Mouse (Mus musculus): ENCODE measurements around the gene Xkr7.

Gene Xkr7

GRCm38 (mm10) chr2:153033545-153034230, 2.0 kb downstream of the Xkr7 start:
- DNase-seq = no peak

DNA sequence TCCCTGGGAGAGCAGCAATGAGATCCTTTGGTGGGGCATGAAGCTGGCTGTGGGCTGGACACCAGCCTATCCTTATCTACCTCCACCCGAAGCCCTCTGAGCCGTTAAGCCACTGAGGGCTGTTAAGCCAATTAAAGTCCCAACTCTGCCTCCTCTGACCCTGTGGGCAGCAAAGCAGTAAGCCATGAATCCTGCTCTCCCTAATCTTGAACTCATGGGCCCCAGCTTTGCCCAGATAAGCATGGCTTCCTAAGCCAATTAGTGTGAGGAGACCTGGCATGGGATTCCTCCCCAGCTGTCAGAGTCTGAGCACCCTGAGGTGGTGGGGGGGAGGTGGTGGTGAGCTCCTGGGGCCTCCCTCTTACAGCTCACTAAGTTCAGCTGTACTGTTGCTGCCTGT, 5.0 kb downstream of the Xkr7 start:
- DNase-seq = no peak

GRCm38 (mm10) chr2:153043886-153044285, 12.2 kb downstream of the Xkr7 start:
- DNase-seq = no peak

GRCm38 (mm10) chr2:153045884-153046299, 14.2 kb downstream of the Xkr7 start:
- peak; percentile 76 for DNase-seq

DNA sequence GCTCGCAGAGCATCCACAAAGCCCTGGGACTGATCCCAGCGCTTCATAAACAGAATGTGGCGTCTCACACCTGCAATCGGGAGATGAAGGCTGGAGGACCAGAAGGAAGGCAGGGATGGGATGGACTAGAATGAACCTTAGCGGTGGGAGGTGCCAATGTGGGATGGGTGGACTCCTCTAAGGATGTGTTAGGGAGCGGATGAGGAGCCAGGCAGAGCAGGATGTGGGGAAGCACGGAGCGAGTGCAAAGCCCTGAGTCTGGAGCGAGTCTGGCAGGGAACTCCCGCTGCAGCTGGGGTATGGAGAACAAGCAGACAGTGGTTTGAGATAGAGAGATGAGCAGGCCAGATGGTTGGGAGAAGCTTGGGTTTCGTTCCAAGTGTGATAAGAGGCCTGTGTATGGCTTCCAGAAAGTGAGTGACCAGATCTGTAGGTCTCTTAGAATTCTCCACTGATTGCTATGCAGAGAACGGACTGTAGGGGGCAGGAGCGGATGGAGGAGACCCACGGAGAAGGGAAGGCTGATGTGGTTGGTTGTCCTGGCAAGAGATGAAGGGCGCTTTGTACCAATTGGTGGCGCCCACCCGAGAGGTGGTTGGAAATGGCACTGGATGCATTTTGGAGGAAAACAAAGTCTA, 16.3 kb downstream of the Xkr7 start:
- DNase-seq = peak; percentile 63

DNA sequence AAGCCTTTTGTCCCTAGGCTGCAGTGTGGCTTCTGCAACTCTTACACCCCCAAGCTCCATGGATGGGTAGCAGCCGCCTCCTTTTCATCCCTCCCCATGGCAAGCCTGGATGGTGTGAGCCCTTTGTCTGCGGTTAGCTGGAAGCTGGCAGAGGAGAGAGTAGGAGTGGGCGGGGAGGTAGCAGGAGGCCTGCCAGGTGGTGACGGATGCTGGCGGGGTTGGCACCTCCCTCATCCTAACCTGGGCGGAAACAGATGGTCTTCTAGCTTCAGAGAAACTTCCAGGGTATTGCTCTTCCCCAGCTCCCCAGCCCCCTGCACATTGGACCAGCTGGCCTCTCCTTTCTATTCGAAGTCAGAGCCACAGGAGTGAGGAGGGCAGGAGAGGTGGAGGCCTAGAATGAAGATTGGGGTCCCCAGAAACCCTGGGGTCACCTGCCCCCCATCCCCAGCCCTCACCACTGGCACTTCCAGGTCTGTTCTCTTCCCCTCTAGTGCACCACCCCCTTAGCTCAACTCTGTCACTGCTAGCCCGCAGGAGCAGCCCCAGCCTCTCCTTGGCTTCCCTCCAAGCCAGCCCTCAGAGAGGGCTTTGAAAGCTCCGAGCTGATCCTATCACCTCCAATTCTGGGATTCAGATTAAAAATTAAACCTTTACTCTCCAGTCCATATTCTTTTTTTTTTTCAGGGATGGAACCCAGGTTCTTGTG, 17.8 kb downstream of the Xkr7 start:
- peak; percentile 60 for DNase-seq

DNA sequence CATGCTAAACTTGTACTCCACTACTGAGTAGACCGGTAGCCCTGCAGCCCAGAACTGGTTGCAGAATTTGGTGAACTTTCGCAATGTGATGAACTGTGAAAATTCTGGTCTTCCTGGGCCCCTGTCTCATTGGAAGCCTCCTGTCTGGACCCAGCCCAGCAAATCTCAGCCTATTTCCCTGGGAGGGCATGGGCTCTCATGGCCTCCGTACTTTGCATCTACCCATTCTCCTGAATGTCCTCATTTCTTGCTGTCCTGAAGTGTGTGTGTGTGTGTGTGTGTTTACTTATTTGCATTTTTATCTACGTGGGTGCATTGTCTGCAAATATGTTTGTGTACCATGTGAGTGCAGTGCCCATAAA, 18.3 kb downstream of the Xkr7 start:
- no peak for DNase-seq

DNA sequence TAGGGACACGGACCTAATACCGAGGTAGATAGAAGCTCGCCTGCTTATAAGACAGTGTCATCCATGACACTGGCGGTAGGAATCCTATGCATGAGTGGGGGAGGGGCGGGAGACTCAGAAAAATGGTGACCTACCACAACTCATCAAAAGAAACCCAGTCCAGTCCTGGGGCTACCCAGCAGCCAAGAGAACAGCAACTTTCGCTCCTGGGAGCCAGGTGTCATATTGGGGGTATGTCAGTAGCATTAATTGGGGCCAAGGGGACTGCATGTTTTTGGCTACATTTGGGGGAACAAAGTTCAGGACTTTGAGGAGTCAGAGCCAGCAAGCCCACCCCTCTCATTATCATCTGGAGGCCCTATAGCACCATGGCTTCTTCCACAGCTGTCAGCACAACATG, 19.4 kb downstream of the Xkr7 start:
- DNase-seq = no peak

DNA sequence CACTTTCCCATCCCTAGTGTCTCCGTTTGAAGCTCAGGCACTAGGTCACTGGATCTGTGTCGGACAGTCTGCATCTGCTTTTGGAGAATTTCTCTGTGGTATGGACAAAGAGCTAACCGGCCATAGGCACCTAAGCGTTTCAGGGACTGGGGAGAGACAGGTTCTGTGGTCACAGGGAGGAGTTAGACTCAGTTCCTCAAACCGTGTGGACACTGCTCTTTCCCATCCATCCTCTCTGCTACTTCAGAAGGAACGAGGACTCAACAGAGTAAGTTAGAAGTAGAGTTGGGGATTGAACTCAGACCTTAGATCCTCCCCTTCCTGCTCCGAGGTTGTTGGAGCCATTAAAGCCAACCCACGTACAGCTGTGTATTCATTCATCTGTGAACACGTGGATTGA, 19.9 kb downstream of the Xkr7 start:
- DNase-seq = no peak

DNA sequence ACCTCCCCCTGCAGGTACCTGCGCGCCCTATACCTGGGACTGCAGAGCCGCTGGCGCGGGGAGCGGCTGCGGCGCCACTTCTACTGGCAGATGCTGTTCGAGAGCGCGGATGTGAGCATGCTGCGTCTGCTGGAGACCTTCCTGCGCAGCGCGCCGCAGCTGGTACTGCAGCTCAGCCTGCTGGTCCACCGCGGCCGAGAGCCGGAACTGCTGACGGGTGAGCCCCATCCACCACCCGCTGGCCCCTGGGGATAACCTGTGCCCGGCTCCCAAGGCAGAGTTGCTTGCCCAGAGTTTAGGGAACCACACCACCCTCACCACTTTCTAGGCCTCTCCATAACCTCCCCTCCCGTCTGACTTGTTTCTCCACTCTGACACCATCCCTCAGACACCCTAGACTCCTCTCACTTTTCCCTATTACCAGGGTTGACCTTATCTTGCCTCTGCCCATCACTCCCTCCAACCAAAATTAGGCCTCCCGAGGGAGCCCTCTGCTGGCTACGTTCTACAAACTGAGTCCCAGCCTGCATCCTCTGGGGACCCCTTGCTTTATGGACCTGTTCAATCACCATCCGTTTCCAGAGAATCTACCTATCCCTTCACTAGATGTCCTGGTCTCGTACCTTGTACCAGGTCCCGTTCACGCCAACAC, 21.2 kb downstream of the Xkr7 start:
- DNase-seq = peak; percentile 27

DNA sequence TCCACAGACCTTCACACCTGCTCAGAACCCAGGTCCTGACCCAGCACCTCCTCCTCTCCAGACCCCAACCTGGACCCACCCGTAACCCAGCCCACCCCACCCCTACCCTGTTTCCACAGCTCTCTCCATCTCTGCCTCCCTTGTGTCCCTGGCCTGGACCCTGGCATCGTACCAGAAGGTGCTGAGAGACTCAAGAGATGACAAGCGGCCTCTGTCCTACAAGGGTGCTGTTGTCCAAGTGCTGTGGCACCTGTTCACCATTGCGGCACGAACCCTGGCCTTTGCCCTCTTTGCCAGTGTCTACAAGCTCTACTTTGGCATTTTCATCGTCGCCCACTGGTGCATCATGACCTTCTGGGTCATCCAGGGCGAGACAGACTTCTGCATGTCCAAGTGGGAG, 22.2 kb downstream of the Xkr7 start:
- no peak for DNase-seq

GRCm38 (mm10) chr2:153055270-153055920, 23.7 kb downstream of the Xkr7 start:
- DNase-seq = no peak

DNA sequence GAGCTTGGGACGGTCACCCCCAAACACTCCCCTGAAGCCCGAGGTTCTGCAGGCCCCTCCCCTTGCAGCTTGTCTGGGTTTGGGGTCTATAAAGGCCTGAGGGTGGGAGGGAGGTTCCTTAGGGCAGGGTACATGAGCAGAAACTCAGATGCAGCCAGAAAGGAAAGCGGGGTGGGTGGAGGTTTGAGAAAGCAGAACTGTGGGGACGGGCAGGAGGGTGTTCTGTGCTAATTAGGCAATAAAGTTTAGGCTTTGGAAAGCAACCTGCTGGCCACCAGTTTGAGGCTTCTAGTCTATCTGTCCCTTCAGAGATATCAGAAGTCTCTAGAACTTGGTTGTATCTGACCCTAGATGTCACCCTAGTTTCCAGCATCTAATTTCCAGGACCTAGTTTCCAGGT, 26.7 kb downstream of the Xkr7 start:
- no peak for DNase-seq

DNA sequence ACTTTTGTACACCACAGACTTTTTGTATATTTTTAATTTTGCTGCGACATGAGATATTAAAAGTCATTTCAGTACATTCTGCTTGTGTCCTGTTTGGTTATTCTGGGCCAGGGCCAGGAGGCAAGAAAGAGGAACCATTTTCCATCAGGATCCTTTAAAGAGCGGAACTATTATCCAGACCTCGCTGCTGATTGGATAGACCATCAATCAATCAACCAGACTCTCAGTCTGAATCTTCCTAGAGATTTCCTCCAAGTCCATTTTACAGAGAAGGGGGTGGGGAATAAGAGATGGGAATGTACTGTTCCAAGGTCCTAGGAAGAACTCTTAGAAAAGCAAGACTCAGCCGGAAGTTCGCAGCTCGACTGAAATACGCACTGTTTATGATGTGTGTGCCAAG, 28.6 kb downstream of the Xkr7 start:
- no peak for DNase-seq

DNA sequence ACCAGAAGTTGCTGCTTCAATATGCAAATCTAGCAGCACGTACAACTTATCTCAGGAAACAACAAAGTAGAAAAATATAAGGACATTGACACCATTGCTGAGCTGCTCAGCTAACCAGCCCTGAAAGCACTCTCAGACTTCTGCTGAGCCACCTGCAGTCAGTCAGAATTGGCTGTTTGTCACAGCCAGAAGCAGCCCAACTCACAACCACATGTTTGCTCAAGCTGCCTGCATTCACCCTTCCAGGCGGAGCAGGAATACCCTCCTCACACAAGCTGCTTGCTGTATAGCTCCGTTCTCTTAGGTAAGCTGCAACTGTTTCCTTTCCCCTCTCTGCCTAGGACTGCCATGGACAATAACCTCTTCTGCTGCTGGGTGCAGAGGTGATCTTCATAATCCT, 31.7 kb downstream of the Xkr7 start:
- no peak for DNase-seq

DNA sequence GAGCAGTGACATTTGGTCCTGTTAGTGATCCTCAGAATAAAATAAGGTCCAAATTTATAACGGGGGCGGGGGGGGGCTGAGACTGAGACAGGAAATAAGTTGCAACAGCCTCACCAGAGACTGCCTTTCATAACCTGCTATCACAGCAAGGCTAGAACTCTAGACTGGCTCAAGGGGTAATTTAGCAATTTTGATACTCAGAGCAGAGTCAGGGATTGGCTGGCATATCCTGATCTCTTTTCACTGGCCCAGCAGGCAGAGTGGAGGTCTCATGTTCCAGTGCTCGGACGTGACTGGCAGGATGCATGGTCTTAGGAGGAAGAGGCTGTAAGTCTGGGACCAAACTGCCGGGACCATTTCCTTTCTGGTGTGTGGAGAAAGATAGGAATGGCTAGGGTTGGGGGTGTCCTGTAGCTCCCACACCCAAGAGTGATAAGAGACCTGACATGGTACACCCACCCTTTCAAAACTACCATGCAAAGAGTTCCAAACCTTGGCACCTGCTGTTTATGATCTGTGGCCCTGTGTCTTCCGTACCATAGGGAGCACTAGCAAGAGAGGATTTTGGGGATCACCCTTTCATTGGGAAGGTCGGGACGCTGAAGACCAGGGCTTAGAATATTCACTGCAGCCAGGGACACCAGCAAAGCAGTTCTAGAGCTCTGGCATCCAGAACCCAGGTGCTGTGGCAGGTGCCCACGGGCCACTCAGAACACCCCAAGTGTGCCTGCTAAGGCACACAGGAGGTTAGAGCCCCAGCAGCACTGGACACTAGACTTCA, 32.7 kb downstream of the Xkr7 start:
- DNase-seq = no peak

DNA sequence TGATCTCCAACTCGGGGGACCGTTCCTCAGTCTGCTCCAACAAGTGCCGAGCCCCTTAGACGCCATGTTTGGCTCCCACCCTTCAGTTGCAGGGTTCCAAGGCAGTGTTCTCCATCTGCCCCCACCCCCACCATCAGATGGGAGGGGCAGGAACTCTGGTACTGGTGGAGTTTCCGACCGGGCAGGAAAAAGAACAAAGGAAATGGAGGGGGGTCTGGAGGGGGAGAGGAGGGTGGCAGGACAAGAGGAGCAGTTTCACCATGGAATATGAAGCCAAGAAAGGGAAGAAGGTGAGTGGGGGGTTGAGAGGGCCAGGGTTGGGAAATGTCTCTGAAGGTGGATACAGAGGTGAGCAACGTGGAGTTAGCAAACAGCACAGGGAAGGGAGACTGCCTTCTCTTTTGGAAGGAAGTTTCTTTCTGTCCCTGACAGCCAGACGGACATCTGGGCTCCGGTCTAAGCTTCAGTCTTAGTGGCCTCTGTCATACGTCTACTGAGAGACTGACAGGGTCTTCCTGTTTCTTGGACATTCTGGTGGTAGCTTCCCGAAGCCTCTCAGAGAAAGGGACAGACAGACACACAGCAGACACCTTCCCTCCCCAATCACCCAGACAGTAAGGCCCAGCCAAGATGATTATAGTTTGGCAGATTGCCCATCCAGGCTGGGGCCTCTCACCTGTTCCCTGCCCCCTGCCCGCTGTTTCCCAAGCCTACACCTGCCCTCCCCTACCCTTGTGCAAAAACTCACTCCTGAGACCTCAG, 34.3 kb downstream of the Xkr7 start, which contains the start of gene Ccm2l:
Gene Ccm2l (plus strand): TSS at position 209 of the 762 bp plus-strand sequence.
- DNase-seq = no peak

DNA sequence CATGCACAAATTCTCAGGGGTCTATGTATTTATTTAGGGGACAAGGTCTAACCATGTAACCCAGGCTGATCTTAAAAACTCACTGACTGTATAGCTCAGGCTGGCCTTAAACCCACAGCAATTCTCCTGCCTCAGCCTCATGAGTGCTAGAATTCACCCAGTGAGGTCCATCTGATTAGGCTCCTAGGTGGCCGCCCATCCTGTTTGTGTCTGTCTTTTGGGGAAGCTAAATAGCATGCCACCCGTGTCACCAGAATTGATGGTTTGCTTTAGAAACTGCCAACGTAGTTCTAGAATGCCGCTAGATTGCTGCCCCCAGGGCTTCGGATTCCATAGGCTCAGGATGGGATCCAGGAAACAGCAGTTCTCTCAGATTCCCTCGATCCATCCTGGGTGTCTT, 35.3 kb downstream of the Xkr7 start:
- DNase-seq = no peak

DNA sequence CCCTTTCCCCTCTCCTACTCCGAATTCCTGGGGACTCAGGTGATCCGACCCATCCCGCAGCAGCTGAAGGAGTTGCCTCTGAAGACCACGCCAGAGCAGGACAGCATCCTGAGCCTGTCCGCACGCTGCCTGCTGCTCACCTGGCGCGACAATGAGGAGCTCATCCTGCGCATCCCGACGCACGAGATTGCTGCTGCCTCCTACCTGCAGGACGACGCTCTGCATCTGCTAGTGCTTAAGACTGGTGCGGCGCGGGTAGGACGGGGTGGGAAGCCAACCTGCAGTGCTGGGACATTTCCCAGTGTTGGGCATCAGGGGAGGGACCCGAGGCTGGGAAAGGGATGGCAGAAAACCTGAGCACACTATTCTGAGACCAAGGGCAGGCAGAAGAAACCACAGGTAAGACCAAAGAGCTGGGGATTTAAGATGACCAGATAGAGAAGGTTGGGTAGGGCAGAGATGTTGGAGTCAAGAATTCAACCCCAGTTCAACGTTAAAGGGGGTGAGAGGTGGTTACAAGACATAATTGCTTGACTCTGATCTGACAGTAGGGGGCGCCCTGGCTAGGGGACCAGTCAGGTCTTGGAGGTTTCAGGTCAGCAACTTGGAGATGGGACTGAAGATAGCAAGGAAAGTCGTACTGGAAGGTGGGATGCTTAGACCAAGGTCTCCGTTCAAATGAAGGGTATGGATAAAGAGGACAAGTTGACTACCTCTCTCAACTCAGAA, 39.3 kb downstream of the Xkr7 start:
- DNase-seq = no peak

DNA sequence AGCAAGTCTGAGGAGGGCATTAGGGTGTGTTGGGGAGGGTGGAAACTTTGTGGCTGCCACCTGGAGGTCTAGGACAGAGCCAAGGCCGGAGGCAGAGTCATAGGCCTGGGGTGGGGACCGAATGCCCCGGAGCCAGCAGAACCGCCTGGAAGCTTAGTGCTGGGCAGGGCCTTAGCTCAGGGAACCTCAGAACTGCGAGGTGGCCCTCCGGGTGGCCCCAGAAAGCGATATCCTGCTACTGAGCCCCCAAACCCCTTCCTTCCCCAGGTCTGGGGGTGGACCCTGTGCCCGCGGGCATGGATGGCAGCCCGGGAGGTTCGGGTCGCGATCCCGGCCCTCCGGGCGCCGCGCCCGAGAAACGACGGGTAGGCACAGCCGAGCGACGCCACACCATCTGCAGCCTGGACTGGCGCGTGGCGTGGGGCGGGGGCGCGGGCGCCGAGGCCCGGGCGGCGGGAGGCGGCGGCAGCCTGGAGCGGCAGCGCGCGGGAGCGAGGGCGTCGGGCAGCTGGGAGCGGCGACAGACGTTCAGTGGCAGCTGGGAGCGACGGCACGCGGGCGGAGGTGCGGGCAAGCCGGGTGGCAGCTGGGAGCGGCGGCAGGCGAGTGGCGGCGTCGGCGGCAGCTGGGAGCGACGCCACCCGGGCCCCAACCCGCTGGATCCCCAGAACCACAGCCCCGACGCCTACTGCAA, 40.0 kb downstream of the Xkr7 start:
- no peak for DNase-seq
